Comparison of ENCODE assay signal across 8 mouse cellular contexts in the genomic region with DNA sequence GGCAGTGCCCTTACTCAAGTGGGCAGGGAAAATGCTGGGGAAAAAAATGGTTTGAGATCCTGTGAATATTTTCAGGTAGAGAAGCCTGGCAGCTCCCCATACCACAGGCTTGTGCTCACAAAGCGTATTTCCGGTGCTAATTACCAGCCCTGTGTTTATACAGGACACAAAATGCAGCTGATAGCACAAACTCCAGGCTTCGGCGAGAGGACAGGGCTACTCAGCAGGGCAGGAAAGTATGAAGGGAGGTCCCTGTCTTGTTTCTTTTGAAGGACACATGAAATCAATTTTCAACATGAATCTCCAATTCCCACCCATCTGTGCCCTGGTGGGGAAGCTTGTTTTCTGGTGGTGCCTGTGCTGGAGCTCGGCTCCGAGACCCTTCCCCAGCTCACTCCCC.
A peak's percentile ranks its signal among the peaks of the same experiment; 100 is the strongest.
DNase-seq lines count a peak whose midpoint lies in the region; ATAC-seq and TF ChIP-seq lines count a peak whose summit lies in the region.

No protein-coding gene starts in this region.

- no peaks in the 10 kb centered on the region for H3K9me3 ChIP-seq in forebrain, embryonic 12.5 days
- no peaks in the 10 kb centered on the region for H3K9me3 ChIP-seq in forebrain, embryonic 13.5 days (replicated peaks)
- H3K9me3 ChIP-seq in kidney, postnatal 0 days (replicated peaks; ENCODE audit: low read length), result no peaks in the 10 kb centered on the region
- no peaks in the 10 kb centered on the region for H3K9me3 ChIP-seq in embryonic facial prominence, embryonic 14.5 days (ENCODE audit: control insufficient read depth, low read length)
- H3K9me3 ChIP-seq in liver, embryonic 16.5 days (replicated peaks; ENCODE audit: control insufficient read depth, low read length), result no peaks in the 10 kb centered on the region

- TF ChIP-seq CTCF in kidney, postnatal 0 days (IDR thresholded peaks at IDR 0.05; ENCODE audit: low read depth), result no peak

- H3K4me3 ChIP-seq in forebrain, embryonic 12.5 days (replicated peaks), result no peak overlapping the region
- H3K4me3 ChIP-seq in forebrain, embryonic 13.5 days, result no peak overlapping the region
- H3K4me3 ChIP-seq in kidney, postnatal 0 days (replicated peaks; ENCODE audit: low read depth, low read length), result no peak overlapping the region
- no peak overlapping the region for H3K4me3 ChIP-seq in embryonic facial prominence, embryonic 14.5 days (ENCODE audit: low read depth, low read length)
- H3K4me3 ChIP-seq in liver, embryonic 16.5 days (ENCODE audit: low read depth, low read length), result no peak overlapping the region

- no peak overlapping the region for H3K9ac ChIP-seq in forebrain, embryonic 12.5 days
- no peak overlapping the region for H3K9ac ChIP-seq in forebrain, embryonic 13.5 days
- no peak overlapping the region for H3K9ac ChIP-seq in kidney, postnatal 0 days (ENCODE audit: low read depth, low read length)
- peak overlapping the region; percentile 4; the same call in 1 of the 2 replicates for H3K9ac ChIP-seq in embryonic facial prominence, embryonic 14.5 days (ENCODE audit: low read depth, low read length)
- no peak overlapping the region for H3K9ac ChIP-seq in liver, embryonic 16.5 days (ENCODE audit: low read depth, low read length)

- 63% methylated on average over 6 of the region's 6 CpGs for WGBS in forebrain, embryonic 12.5 days
- 43% methylated on average over 6 of the region's 6 CpGs for WGBS in forebrain, embryonic 13.5 days
- WGBS in kidney, postnatal 0 days, result 25% methylated on average over 6 of the region's 6 CpGs
- 23% methylated on average over 6 of the region's 6 CpGs for WGBS in embryonic facial prominence, embryonic 14.5 days
- 32% methylated on average over 6 of the region's 6 CpGs for WGBS in liver, embryonic 16.5 days (ENCODE audit: insufficient replicate concordance)

- no peaks in the 10 kb centered on the region for H3K36me3 ChIP-seq in forebrain, embryonic 12.5 days (replicated peaks)
- no peaks in the 10 kb centered on the region for H3K36me3 ChIP-seq in forebrain, embryonic 13.5 days (ENCODE audit: poor library complexity, severe bottlenecking)
- H3K36me3 ChIP-seq in kidney, postnatal 0 days (ENCODE audit: insufficient read depth, low read length), result no peaks in the 10 kb centered on the region
- no peaks in the 10 kb centered on the region for H3K36me3 ChIP-seq in embryonic facial prominence, embryonic 14.5 days (ENCODE audit: control insufficient read depth, insufficient read depth, low read length)
- no peaks in the 10 kb centered on the region for H3K36me3 ChIP-seq in liver, embryonic 16.5 days (ENCODE audit: control insufficient read depth, insufficient read depth)

- H3K27me3 ChIP-seq in forebrain, embryonic 12.5 days, result no peaks in the 10 kb centered on the region
- H3K27me3 ChIP-seq in forebrain, embryonic 13.5 days, result no peaks in the 10 kb centered on the region
- H3K27me3 ChIP-seq in kidney, postnatal 0 days (ENCODE audit: insufficient read depth, low read length), result no peaks in the 10 kb centered on the region
- no peaks in the 10 kb centered on the region for H3K27me3 ChIP-seq in embryonic facial prominence, embryonic 14.5 days (replicated peaks; ENCODE audit: control insufficient read depth, insufficient read depth, low read length)
- no peaks in the 10 kb centered on the region for H3K27me3 ChIP-seq in liver, embryonic 16.5 days (ENCODE audit: control insufficient read depth, insufficient read depth, low read depth, low read length)

- peak; percentile 64 for DNase-seq in kidney, postnatal 0 days (ENCODE audit: low spot score)
- DNase-seq in kidney, postnatal 36 days, result no peak
- DNase-seq in embryonic facial prominence, embryonic 14.5 days (ENCODE audit: low spot score), result peak; percentile 68
- DNase-seq in cerebellum, postnatal 10 days, result no peak
- DNase-seq in left cerebral cortex, postnatal 25 days (ENCODE audit: low spot score in 2 of 2), result no peak

- intact Hi-C loops in left cerebral cortex, postnatal 25 days (cut with DNase I), result no loop called here

- peaks cover 92% of the 10 kb centered on the region for H3K4me1 ChIP-seq in forebrain, embryonic 12.5 days
- H3K4me1 ChIP-seq in forebrain, embryonic 13.5 days, result peaks cover 84% of the 10 kb centered on the region
- H3K4me1 ChIP-seq in kidney, postnatal 0 days (replicated peaks; ENCODE audit: insufficient read depth, low read length), result peaks cover 31% of the 10 kb centered on the region
- H3K4me1 ChIP-seq in embryonic facial prominence, embryonic 14.5 days (ENCODE audit: control insufficient read depth, insufficient read depth, low read length), result peaks cover 93% of the 10 kb centered on the region
- H3K4me1 ChIP-seq in liver, embryonic 16.5 days (ENCODE audit: control insufficient read depth, low read depth, low read length), result peaks cover 12% of the 10 kb centered on the region

- peak overlapping the region; percentile 63; the same call in 1 of the 2 replicates for H3K27ac ChIP-seq in forebrain, embryonic 12.5 days
- H3K27ac ChIP-seq in forebrain, embryonic 13.5 days, result no peak overlapping the region
- H3K27ac ChIP-seq in kidney, postnatal 0 days, result peak overlapping the region; percentile 58
- H3K27ac ChIP-seq in embryonic facial prominence, embryonic 14.5 days (replicated peaks; ENCODE audit: low read depth, low read length), result peak overlapping the region; percentile 90
- H3K27ac ChIP-seq in liver, embryonic 16.5 days (ENCODE audit: low read length), result peak overlapping the region; percentile 5; the same call in 1 of the 2 replicates

- H3K4me2 ChIP-seq in forebrain, embryonic 12.5 days, result no peak overlapping the region
- H3K4me2 ChIP-seq in forebrain, embryonic 13.5 days, result no peak overlapping the region
- no peak overlapping the region for H3K4me2 ChIP-seq in kidney, postnatal 0 days (ENCODE audit: low read length)
- H3K4me2 ChIP-seq in embryonic facial prominence, embryonic 14.5 days (ENCODE audit: low read depth, low read length), result 0 out of 2 replicates have a peak overlapping the region, but pooled peaks have one; percentile 13
- no peak overlapping the region for H3K4me2 ChIP-seq in liver, embryonic 16.5 days (ENCODE audit: low read depth, low read length)

- ATAC-seq in forebrain, embryonic 12.5 days (ENCODE audit: low FRiP score), result no peak
- no peak for ATAC-seq in forebrain, embryonic 13.5 days
- ATAC-seq in kidney, postnatal 0 days (replicated peaks; ENCODE audit: low FRiP score, low read depth), result no peak
- ATAC-seq in embryonic facial prominence, embryonic 14.5 days (ENCODE audit: low read depth), result no peak
- no peak for ATAC-seq in liver, embryonic 16.5 days (ENCODE audit: low read depth)

Comparison
In these comparisons a context has a peak if more than half of its experiments do, and no peak if none do; other contexts are left out.
1. DNase-seq: peak in kidney, postnatal 0 days (single experiment) and embryonic facial prominence, embryonic 14.5 days (single experiment); none in kidney, postnatal 36 days (0 of 2), cerebellum, postnatal 10 days (0 of 2) and left cerebral cortex, postnatal 25 days (0 of 2).